Mouse (Mus musculus) limb, embryonic 12.5 days (tissue): ENCODE data around the gene Atl2. TPM values are rescaled to one million over a fixed set of nuclear protein-coding genes. Genes with fewer than 3 reads are reported as not detected.

ENCODE experiments used
- ATAC-seq: fragments of 200-750 bp; cut with Nextera tagmentation; 2 replicates; pipeline ENCODE4 v1.8.0; 2017; ENCODE audit warnings: low read depth, moderate TSS enrichment; ENCODE audit not compliant: insufficient number of reproducible peaks, insufficient read depth, low FRiP score, low TSS enrichment
- H3K27ac ChIP-seq: fragments of 300-500 bp; sonication (generic); 2 replicates; pipeline ENCODE4 v1.5.1; 2016; ENCODE audit warnings: mild to moderate bottlenecking, moderate library complexity
- H3K27me3 ChIP-seq: fragments of 300-500 bp; sonication (generic); 2 replicates; pipeline ENCODE4 v1.6.1; 2016; ENCODE audit warnings: mild to moderate bottlenecking, moderate library complexity
- H3K36me3 ChIP-seq: fragments of 300-500 bp; sonication (generic); 2 replicates; pipeline ENCODE4 v1.6.1; 2016; ENCODE audit warnings: mild to moderate bottlenecking, moderate library complexity
- H3K4me1 ChIP-seq: fragments of 300-500 bp; sonication (generic); replicated peaks from 2 replicates; pipeline ENCODE4 v1.6.1; 2016
- H3K4me2 ChIP-seq: fragments of 300-500 bp; sonication (generic); 2 replicates; pipeline ENCODE4 v1.6.1; 2016; ENCODE audit warnings: mild to moderate bottlenecking, moderate library complexity
- H3K4me3 ChIP-seq: fragments of 300-500 bp; sonication (generic); replicated peaks from 2 replicates; pipeline ENCODE4 v1.5.1; 2016; ENCODE audit warnings: mild to moderate bottlenecking
- H3K9ac ChIP-seq: fragments of 300-500 bp; sonication (generic); replicated peaks from 2 replicates; pipeline ENCODE4 v1.6.1; 2016; ENCODE audit warnings: mild to moderate bottlenecking, moderate library complexity
- H3K9me3 ChIP-seq: fragments of 300-500 bp; sonication (generic); 2 replicates; pipeline ENCODE4 v1.6.1; 2016; ENCODE audit warnings: mild to moderate bottlenecking, moderate library complexity
- WGBS: fragments of 180-500 bp; shearing (Covaris S2); methylation state at CpG from one replicate; pipeline ENCODE4 v1.1.7; 2016; 5-methylcytosine and 5-hydroxymethylcytosine counted together
- polyA plus RNA-seq: library from polyadenylated mRNA; unstranded; fragments of >200 nt; fragmentation: Nextera tagmentation; extraction: Ambion mirVana; gene quantifications from 2 replicates; pipeline ENCODE4 v1.2.1, GENCODE M21; 2016

Gene Atl2
- polyA plus RNA-seq, 1 experiment from 2014 or later, result 37.7 TPM

- 86% methylated on average over 6 of the region's 6 CpGs for WGBS
- no peak for ATAC-seq
- Histone ChIP-seq H3K4me1 (no peaks in the 10 kb centered on the region), H3K9me3 (no peaks in the 10 kb centered on the region), H3K4me3 (no peak overlapping the region), H3K36me3 (no peaks in the 10 kb centered on the region), H3K4me2 (no peak overlapping the region), H3K9ac (no peak overlapping the region), H3K27ac (no peak overlapping the region), H3K27me3 (no peaks in the 10 kb centered on the region)
Observed at GRCm38 (mm10) chr17:79816896-79817295, 79.0 kb downstream of the Atl2 start.

GRCm38 (mm10) chr17:79810421-79810820 is 85.5 kb downstream of the Atl2 start:
- WGBS, result 78% methylated on average over 9 of the region's 9 CpGs
- Histone ChIP-seq H3K27ac (no peak overlapping the region), H3K36me3 (no peaks in the 10 kb centered on the region), H3K27me3 (no peaks in the 10 kb centered on the region), H3K4me1 (peaks cover 27% of the 10 kb centered on the region), H3K4me2 (no peak overlapping the region), H3K4me3 (no peak overlapping the region), H3K9ac (no peak overlapping the region), H3K9me3 (no peaks in the 10 kb centered on the region)
- ATAC-seq, result no peak

- H3K4me3 ChIP-seq, result no peak overlapping the region
- no peak overlapping the region for H3K4me2 ChIP-seq
- H3K27ac ChIP-seq, result no peak overlapping the region
- 65% methylated on average over 23 of the region's 23 CpGs for WGBS
- H3K36me3 ChIP-seq, result no peaks in the 10 kb centered on the region
- H3K4me1 ChIP-seq, result peaks cover 27% of the 10 kb centered on the region
- no peak overlapping the region for H3K9ac ChIP-seq
- no peaks in the 10 kb centered on the region for H3K27me3 ChIP-seq
- H3K9me3 ChIP-seq, result no peaks in the 10 kb centered on the region
- ATAC-seq, result no peak
Observed at GRCm38 (mm10) chr17:79809491-79810316, 86.2 kb downstream of the Atl2 start.

- Histone ChIP-seq H3K4me2 (no peak overlapping the region), H3K27me3 (no peaks in the 10 kb centered on the region), H3K36me3 (no peaks in the 10 kb centered on the region), H3K9ac (no peak overlapping the region), H3K4me3 (no peak overlapping the region), H3K27ac (no peak overlapping the region), H3K9me3 (no peaks in the 10 kb centered on the region), H3K4me1 (peaks cover 27% of the 10 kb centered on the region)
- no peak for ATAC-seq
- WGBS, result 60% methylated on average over 8 of the region's 8 CpGs
Observed at GRCm38 (mm10) chr17:79807237-79807930, 88.5 kb downstream of the Atl2 start.

- H3K4me2 ChIP-seq, result no peak overlapping the region
- no peaks in the 10 kb centered on the region for H3K27me3 ChIP-seq
- 58% methylated on average over 2 of the region's 2 CpGs for WGBS
- no peaks in the 10 kb centered on the region for H3K36me3 ChIP-seq
- no peaks in the 10 kb centered on the region for H3K9me3 ChIP-seq
- H3K27ac ChIP-seq, result no peak overlapping the region
- no peak overlapping the region for H3K4me3 ChIP-seq
- no peak overlapping the region for H3K9ac ChIP-seq
- ATAC-seq, result no peak
- peaks cover 25% of the 10 kb centered on the region for H3K4me1 ChIP-seq
Observed at GRCm38 (mm10) chr17:79804747-79805146, 91.2 kb downstream of the Atl2 start.

- Histone ChIP-seq H3K27ac (no peak overlapping the region), H3K4me3 (no peak overlapping the region), H3K27me3 (no peaks in the 10 kb centered on the region), H3K36me3 (no peaks in the 10 kb centered on the region), H3K9me3 (no peaks in the 10 kb centered on the region), H3K4me2 (no peak overlapping the region), H3K4me1 (peaks cover 3% of the 10 kb centered on the region; the same call in 1 of the 2 replicates), H3K9ac (no peak overlapping the region)
- ATAC-seq, result no peak
- WGBS, result 63% methylated on average over 7 of the region's 7 CpGs
Observed at GRCm38 (mm10) chr17:79802056-79802455, 93.9 kb downstream of the Atl2 start.

GRCm38 (mm10) chr17:79798831-79799230 is 97.1 kb downstream of the Atl2 start:
- no peaks in the 10 kb centered on the region for H3K27me3 ChIP-seq
- H3K36me3 ChIP-seq, result no peaks in the 10 kb centered on the region
- H3K4me2 ChIP-seq, result no peak overlapping the region
- no peak overlapping the region for H3K9ac ChIP-seq
- no peak overlapping the region for H3K4me3 ChIP-seq
- H3K4me1 ChIP-seq, result peaks cover 5% of the 10 kb centered on the region; the same call in 1 of the 2 replicates
- ATAC-seq, result no peak
- 94% methylated on average over 10 of the region's 10 CpGs for WGBS
- no peak overlapping the region for H3K27ac ChIP-seq
- no peaks in the 10 kb centered on the region for H3K9me3 ChIP-seq

Other genes starting within 250 kb of the Atl2 start
- gene Cyp1b1, start 181.1 kb downstream of the Atl2 start, polyA plus RNA-seq, result 3.6 and 3.8 TPM in 2 replicates
- 112 and 114 TPM in 2 replicates for gene Hnrnpll, start 166.2 kb upstream of the Atl2 start, polyA plus RNA-seq
- gene Galm, start 231.3 kb upstream of the Atl2 start, polyA plus RNA-seq, result 14.9 and 15.3 TPM in 2 replicates